Mouse (Mus musculus) olfactory bulb, adult 2 months (tissue): ENCODE measurements around the gene Rptor.

Experiments
- CTCF ChIP-seq: fragments of 200-500 bp; IDR thresholded peaks from 2 replicates; pipeline ENCODE4 v1.5.1; 2012; ENCODE audit warnings: low read depth, mild to moderate bottlenecking, low read length, moderate library complexity; ENCODE audit not compliant: insufficient read depth
- POLR2A ChIP-seq: fragments of 200-500 bp; IDR thresholded peaks from 2 replicates; pipeline ENCODE4 v1.6.1; 2012; ENCODE audit warnings: mild to moderate bottlenecking, low read depth, low read length, moderate library complexity; ENCODE audit not compliant: insufficient read depth

DNA sequence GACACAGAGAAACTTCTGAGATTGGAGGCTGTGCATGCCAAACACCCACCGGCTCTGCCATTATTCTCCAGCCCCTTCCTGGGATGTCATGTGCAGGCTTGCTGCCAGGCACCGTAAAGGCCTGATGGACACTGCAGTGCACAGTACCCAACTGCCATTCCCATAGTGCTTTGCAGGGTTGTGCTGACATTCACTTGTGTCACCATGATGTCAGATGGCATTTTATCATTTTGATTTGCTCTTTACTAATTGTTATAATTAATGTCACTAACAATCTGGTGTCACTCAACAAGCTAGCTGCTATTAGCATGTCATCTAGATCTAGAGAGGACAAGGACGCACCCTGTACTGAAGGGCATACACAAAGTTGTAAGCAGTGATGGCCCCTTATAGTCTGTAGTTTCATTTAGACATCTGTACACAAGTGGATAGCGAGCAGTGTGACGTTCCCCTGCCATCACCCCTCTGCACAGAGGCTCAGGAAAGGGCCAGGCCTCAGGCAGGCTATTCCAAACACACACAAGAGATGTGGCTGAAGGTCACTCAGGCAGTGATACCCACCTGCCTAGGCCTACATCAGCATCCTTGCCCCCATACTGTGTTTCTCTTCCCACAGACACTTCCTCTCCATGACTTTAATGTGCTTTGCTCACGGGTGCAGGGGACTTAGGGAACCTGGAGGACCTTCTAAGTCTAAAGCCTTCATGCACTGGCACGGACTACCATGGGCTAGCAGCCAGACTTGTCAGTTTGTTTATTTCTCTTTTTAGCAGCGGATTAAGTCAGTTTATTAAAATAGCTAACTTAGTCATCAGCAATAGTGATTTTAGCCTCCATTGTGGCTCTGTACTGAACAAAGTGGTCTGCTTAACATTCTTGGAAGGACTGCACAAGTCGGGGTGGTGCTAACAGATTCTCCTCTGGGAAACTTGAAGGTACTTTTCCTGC is 117.7 kb downstream of the Rptor start:
- TF ChIP-seq POLR2A = no peak
- TF ChIP-seq CTCF = no peak
